Mouse (Mus musculus) forebrain, embryonic 10.5 days (tissue): ENCODE data around the gene D630039A03Rik. TPM values are rescaled to one million over a fixed set of nuclear protein-coding genes. Genes with fewer than 3 reads are reported as not detected.
"Not testable (repeated sequence)": the region's sequence is repeated elsewhere in the genome, so short reads cannot be mapped to it uniquely, and the experiment has no call there.

ENCODE experiments used
- DNase-seq: peaks from one replicate; pipeline ENCODE4 v3.0.0-alpha.2; 2017; ENCODE audit warnings: low spot score; ENCODE audit errors: extremely low spot score
- H3K27ac ChIP-seq: fragments of 300-500 bp; sonication (generic); 2 replicates; pipeline ENCODE4 v1.5.1; 2016; ENCODE audit warnings: mild to moderate bottlenecking
- H3K27me3 ChIP-seq: fragments of 300-500 bp; sonication (generic); 2 replicates; pipeline ENCODE4 v1.6.1; 2016; ENCODE audit warnings: mild to moderate bottlenecking; ENCODE audit not compliant: poor library complexity, severe bottlenecking
- H3K36me3 ChIP-seq: fragments of 300-500 bp; sonication (generic); replicated peaks from 2 replicates; pipeline ENCODE4 v1.6.1; 2016; ENCODE audit warnings: mild to moderate bottlenecking, moderate library complexity
- H3K4me1 ChIP-seq: fragments of 300-500 bp; sonication (generic); 2 replicates; pipeline ENCODE4 v1.6.1; 2016
- H3K4me3 ChIP-seq: fragments of 300-500 bp; sonication (generic); 2 replicates; pipeline ENCODE4 v1.5.1; 2016; ENCODE audit warnings: mild to moderate bottlenecking, moderate library complexity
- H3K9me3 ChIP-seq: fragments of 300-500 bp; sonication (generic); 2 replicates; pipeline ENCODE4 v1.6.1; 2016; ENCODE audit warnings: mild to moderate bottlenecking, moderate library complexity
- WGBS: fragments of 180-500 bp; shearing (Covaris S2); methylation state at CpG from one replicate; pipeline ENCODE4 v1.1.7; 2016; 5-methylcytosine and 5-hydroxymethylcytosine counted together
- polyA plus RNA-seq: library from polyadenylated mRNA; unstranded; fragments of >200 nt; fragmentation: Nextera tagmentation; extraction: Ambion mirVana; gene quantifications from 2 replicates; pipeline ENCODE4 v1.2.1, GENCODE M21; 2016

D630039A03Rik gene
- polyA plus RNA-seq, 1 experiment from 2014 or later, result not detected

GRCm38 (mm10) chr4:57895902-57896301 lies 20.2 kb downstream of the D630039A03Rik start:
- H3K4me1 ChIP-seq, result peaks cover 42% of the 10 kb centered on the region
- H3K9me3 ChIP-seq, result no peaks in the 10 kb centered on the region
- H3K27ac ChIP-seq, result peak overlapping the region; percentile 51; the same call in 1 of the 2 replicates
- no peak overlapping the region for H3K4me3 ChIP-seq
- DNase-seq, result no peak
- H3K36me3 ChIP-seq, result peaks cover 4% of the 10 kb centered on the region
- no peaks in the 10 kb centered on the region for H3K27me3 ChIP-seq
- 75% methylated on average over 6 of the region's 6 CpGs for WGBS

GRCm38 (mm10) chr4:57895140-57895539 lies 21.0 kb downstream of the D630039A03Rik start:
- Histone ChIP-seq H3K4me3 (no peak overlapping the region), H3K27me3 (no peaks in the 10 kb centered on the region), H3K9me3 (no peaks in the 10 kb centered on the region), H3K27ac (peak overlapping the region; percentile 51), H3K4me1 (peaks cover 42% of the 10 kb centered on the region), H3K36me3 (peaks cover 4% of the 10 kb centered on the region)
- DNase-seq, result no peak
- WGBS, result 25% methylated on average over 5 of the region's 5 CpGs

GRCm38 (mm10) chr4:57892001-57892586 lies 24.0 kb downstream of the D630039A03Rik start:
- H3K27me3 ChIP-seq, result no peaks in the 10 kb centered on the region
- no peak overlapping the region for H3K27ac ChIP-seq
- 76% methylated on average over 10 of the region's 10 CpGs for WGBS
- no peaks in the 10 kb centered on the region for H3K9me3 ChIP-seq
- H3K4me3 ChIP-seq, result no peak overlapping the region
- DNase-seq, result no peak
- H3K36me3 ChIP-seq, result peaks cover 4% of the 10 kb centered on the region
- H3K4me1 ChIP-seq, result peaks cover 40% of the 10 kb centered on the region

GRCm38 (mm10) chr4:57889773-57890172 lies 26.3 kb downstream of the D630039A03Rik start:
- no peaks in the 10 kb centered on the region for H3K9me3 ChIP-seq
- 91% methylated on average over 8 of the region's 8 CpGs for WGBS

GRCm38 (mm10) chr4:57888978-57889377 lies 27.1 kb downstream of the D630039A03Rik start:
- H3K27ac ChIP-seq, H3K4me3 ChIP-seq, H3K27me3 ChIP-seq, DNase-seq, H3K9me3 ChIP-seq, H3K36me3 ChIP-seq: not testable (repeated sequence)
- 94% methylated on average over 1 of the region's 1 CpGs for WGBS
- H3K4me1 ChIP-seq, result peaks cover 24% of the 10 kb centered on the region

More at GRCm38 (mm10) chr4:57889773-57890172, 26.3 kb downstream of the D630039A03Rik start:
- Histone ChIP-seq H3K4me3 (no peak overlapping the region), H3K27me3 (no peaks in the 10 kb centered on the region), H3K4me1 (peaks cover 29% of the 10 kb centered on the region), H3K36me3 (peaks cover 4% of the 10 kb centered on the region), H3K27ac (no peak overlapping the region)
- no peak for DNase-seq

GRCm38 (mm10) chr4:57888246-57888645 lies 27.9 kb downstream of the D630039A03Rik start:
- 91% methylated on average over 2 of the region's 2 CpGs for WGBS
- H3K36me3 ChIP-seq, result peaks cover 3% of the 10 kb centered on the region
- H3K27me3 ChIP-seq, result no peaks in the 10 kb centered on the region
- peaks cover 24% of the 10 kb centered on the region for H3K4me1 ChIP-seq
- no peak overlapping the region for H3K27ac ChIP-seq
- DNase-seq, result no peak
- H3K4me3 ChIP-seq, result no peak overlapping the region
- H3K9me3 ChIP-seq, result no peaks in the 10 kb centered on the region

GRCm38 (mm10) chr4:57886888-57887230 lies 29.2 kb downstream of the D630039A03Rik start:
- no peaks in the 10 kb centered on the region for H3K36me3 ChIP-seq
- WGBS, result 93% methylated on average over 3 of the region's 3 CpGs
- no peaks in the 10 kb centered on the region for H3K27me3 ChIP-seq
- no peak for DNase-seq
- no peak overlapping the region for H3K27ac ChIP-seq
- no peaks in the 10 kb centered on the region for H3K9me3 ChIP-seq
- no peak overlapping the region for H3K4me3 ChIP-seq
- peaks cover 15% of the 10 kb centered on the region for H3K4me1 ChIP-seq

- no peak for DNase-seq
- WGBS, result 81% methylated on average over 11 of the region's 11 CpGs
- H3K36me3 ChIP-seq, result no peaks in the 10 kb centered on the region
- H3K4me3 ChIP-seq, result no peak overlapping the region
- H3K27ac ChIP-seq, result no peak overlapping the region
- peaks cover 9% of the 10 kb centered on the region for H3K4me1 ChIP-seq
- H3K9me3 ChIP-seq, result no peaks in the 10 kb centered on the region
- H3K27me3 ChIP-seq, result no peaks in the 10 kb centered on the region
Observed at GRCm38 (mm10) chr4:57886066-57886887, 29.8 kb downstream of the D630039A03Rik start.

- Histone ChIP-seq H3K27ac (no peak overlapping the region), H3K4me1 (peaks cover 8% of the 10 kb centered on the region), H3K9me3 (no peaks in the 10 kb centered on the region), H3K27me3 (no peaks in the 10 kb centered on the region), H3K4me3 (no peak overlapping the region), H3K36me3 (no peaks in the 10 kb centered on the region)
- no peak for DNase-seq
- WGBS, result 78% methylated on average over 2 of the region's 2 CpGs
Observed at GRCm38 (mm10) chr4:57885186-57885585, 30.9 kb downstream of the D630039A03Rik start.

GRCm38 (mm10) chr4:57884511-57884910 lies 31.6 kb downstream of the D630039A03Rik start:
- H3K4me1 ChIP-seq, result peaks cover 10% of the 10 kb centered on the region
- H3K27me3 ChIP-seq, result no peaks in the 10 kb centered on the region
- DNase-seq, result no peak
- H3K36me3 ChIP-seq, result no peaks in the 10 kb centered on the region
- H3K4me3 ChIP-seq, result no peak overlapping the region
- H3K9me3 ChIP-seq, result no peaks in the 10 kb centered on the region
- no peak overlapping the region for H3K27ac ChIP-seq
- WGBS, result 96% methylated on average over 3 of the region's 3 CpGs

GRCm38 (mm10) chr4:57883520-57884421 lies 32.3 kb downstream of the D630039A03Rik start:
- no peak overlapping the region for H3K4me3 ChIP-seq
- peaks cover 10% of the 10 kb centered on the region for H3K4me1 ChIP-seq
- 85% methylated on average over 7 of the region's 7 CpGs for WGBS
- no peak for DNase-seq
- H3K9me3 ChIP-seq, result no peaks in the 10 kb centered on the region
- no peaks in the 10 kb centered on the region for H3K27me3 ChIP-seq
- no peaks in the 10 kb centered on the region for H3K36me3 ChIP-seq
- H3K27ac ChIP-seq, result no peak overlapping the region

GRCm38 (mm10) chr4:57879804-57880357 lies 36.2 kb downstream of the D630039A03Rik start:
- 14% methylated on average over 6 of the region's 6 CpGs for WGBS
- no peaks in the 10 kb centered on the region for H3K9me3 ChIP-seq
- no peaks in the 10 kb centered on the region for H3K36me3 ChIP-seq
- no peak overlapping the region for H3K27ac ChIP-seq
- no peaks in the 10 kb centered on the region for H3K27me3 ChIP-seq
- no peak overlapping the region for H3K4me3 ChIP-seq
- 0 out of 2 replicates have a peak, but pooled peaks cover 2% of the 10 kb centered on the region for H3K4me1 ChIP-seq
- DNase-seq, result peak; percentile 74
